Comparison of ENCODE assay signal across 17 mouse cellular contexts in the genomic region with DNA sequence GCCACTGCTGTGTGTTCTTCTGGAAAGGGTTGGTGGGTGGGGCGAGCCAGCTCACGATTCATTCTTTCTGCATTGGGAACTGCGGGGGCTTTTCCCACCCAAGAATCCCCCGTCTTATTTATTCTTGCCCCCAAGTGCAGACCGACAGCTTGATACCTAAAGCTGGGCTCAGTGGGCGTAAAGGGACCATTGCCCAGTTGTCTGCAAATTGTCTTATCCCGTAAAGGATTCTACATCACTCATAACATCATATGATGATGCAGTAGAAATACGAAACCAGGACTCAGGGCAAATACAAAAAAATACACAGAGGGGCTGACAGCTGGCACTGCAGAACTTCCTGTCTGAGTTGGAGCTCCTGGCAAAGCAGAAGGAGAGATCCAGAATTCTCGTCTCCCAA.
DNase-seq lines count a peak whose midpoint lies in the region; ATAC-seq lines count a peak whose summit lies in the region.
"Had no signal": no experiment of that assay in that cellular context is flagged by ENCODE, and none has a peak within 500 bp of the region (broad histone marks: within the 10 kb centered on the region; RNA-seq: fewer than 3 reads in every experiment).

No protein-coding gene starts in this region.

- no peak for DNase-seq in forebrain, embryonic 11.5 days (ENCODE audit: low spot score)
- DNase-seq in left cerebral cortex, postnatal 14 days (ENCODE audit: low spot score in 2 of 2) = peak; percentile 57 to 78
- no peak for DNase-seq in left cerebral cortex, adult 11 months (ENCODE audit: low spot score)
- peak; percentile 38 for DNase-seq in right cerebral cortex, postnatal 14 days
- DNase-seq in adrenal gland, postnatal 36 days = no peak
- DNase-seq: adrenal gland, adult 2 months; cerebellum, adult 9-10 months; embryo, embryonic 11 days; gastrocnemius, postnatal 36 days; lung, postnatal 10 days; thymus, postnatal 36 days had no signal

- H3K4me3 ChIP-seq in forebrain, embryonic 13.5 days = no peak overlapping the region
- no peak overlapping the region for H3K4me3 ChIP-seq in forebrain, embryonic 11.5 days (ENCODE audit: low read depth, low read length)
- no peak overlapping the region for H3K4me3 ChIP-seq in midbrain, embryonic 12.5 days
- H3K4me3 ChIP-seq: erythroblast, embryonic 14.5 days; heart, embryonic 13.5 days had no signal

- H3K4me1 ChIP-seq in forebrain, embryonic 13.5 days = peaks cover 76% of the 10 kb centered on the region
- H3K4me1 ChIP-seq in forebrain, embryonic 11.5 days (replicated peaks; ENCODE audit: control insufficient read depth, insufficient read depth, low read length) = peaks cover 24% of the 10 kb centered on the region
- peaks cover 78% of the 10 kb centered on the region for H3K4me1 ChIP-seq in midbrain, embryonic 12.5 days

- H3K4me2 ChIP-seq in forebrain, embryonic 13.5 days = no peak overlapping the region
- no peak overlapping the region for H3K4me2 ChIP-seq in forebrain, embryonic 11.5 days (ENCODE audit: low read depth, low read length, severe bottlenecking)
- H3K4me2 ChIP-seq in midbrain, embryonic 12.5 days (replicated peaks) = no peak overlapping the region
- H3K4me2 ChIP-seq: heart, embryonic 13.5 days had no signal

- no peaks in the 10 kb centered on the region for H3K9me3 ChIP-seq in forebrain, embryonic 13.5 days (replicated peaks)
- H3K9me3 ChIP-seq in forebrain, embryonic 11.5 days (ENCODE audit: control insufficient read depth, low read length) = no peaks in the 10 kb centered on the region
- H3K9me3 ChIP-seq in midbrain, embryonic 12.5 days = no peaks in the 10 kb centered on the region
- H3K9me3 ChIP-seq: heart, embryonic 13.5 days had no signal

- ATAC-seq in forebrain, embryonic 13.5 days = no peak
- no peak for ATAC-seq in forebrain, embryonic 11.5 days (replicated peaks; ENCODE audit: low FRiP score)
- ATAC-seq in midbrain, embryonic 12.5 days (ENCODE audit: low FRiP score, low read depth) = no peak
- no peak for ATAC-seq in megakaryocyte-erythroid progenitor cell, adult 5-6 weeks (replicated peaks; ENCODE audit: low FRiP score, low TSS enrichment, poor library complexity, severe bottlenecking)

- WGBS in forebrain, embryonic 13.5 days = 87% methylated on average over 9 of the region's 9 CpGs
- 89% methylated on average over 9 of the region's 9 CpGs for WGBS in forebrain, embryonic 11.5 days
- WGBS in midbrain, embryonic 12.5 days = 86% methylated on average over 9 of the region's 9 CpGs

- no peaks in the 10 kb centered on the region for H3K27me3 ChIP-seq in forebrain, embryonic 13.5 days
- peaks cover 2% of the 10 kb centered on the region for H3K27me3 ChIP-seq in forebrain, embryonic 11.5 days (ENCODE audit: control insufficient read depth, insufficient read depth, low read length)
- H3K27me3 ChIP-seq in midbrain, embryonic 12.5 days = peaks cover 53% of the 10 kb centered on the region

- no peak overlapping the region for H3K9ac ChIP-seq in forebrain, embryonic 13.5 days
- no peak overlapping the region for H3K9ac ChIP-seq in forebrain, embryonic 11.5 days (ENCODE audit: low read length)
- no peak overlapping the region for H3K9ac ChIP-seq in midbrain, embryonic 12.5 days (replicated peaks)
- H3K9ac ChIP-seq: heart, embryonic 13.5 days; liver, embryonic 14.5 days had no signal

- H3K36me3 ChIP-seq in forebrain, embryonic 13.5 days (ENCODE audit: poor library complexity, severe bottlenecking) = no peaks in the 10 kb centered on the region
- no peaks in the 10 kb centered on the region for H3K36me3 ChIP-seq in forebrain, embryonic 11.5 days (ENCODE audit: control insufficient read depth, insufficient read depth, low read length)
- no peaks in the 10 kb centered on the region for H3K36me3 ChIP-seq in midbrain, embryonic 12.5 days
- H3K36me3 ChIP-seq: heart, embryonic 13.5 days had no signal

- H3K27ac ChIP-seq in forebrain, embryonic 13.5 days = peak overlapping the region; percentile 68
- H3K27ac ChIP-seq in forebrain, embryonic 11.5 days (ENCODE audit: low read depth, low read length) = no peak overlapping the region
- peak overlapping the region; percentile 65; the same call in 1 of the 2 replicates for H3K27ac ChIP-seq in midbrain, embryonic 12.5 days (replicated peaks)
- H3K27ac ChIP-seq: liver, embryonic 14.5 days had no signal

- intact Hi-C loops in left cerebral cortex, postnatal 14 days (cut with DNase I) = loop anchor here (5.0 kb wide), 1 partner anchor 41 kb away; no protein-coding TSS in a partner anchor

Comparison
In these comparisons a context has a peak if more than half of its experiments do, and no peak if none do; other contexts are left out.
1. DNase-seq: peak in left cerebral cortex, postnatal 14 days (2 of 2) and right cerebral cortex, postnatal 14 days (single experiment); none in forebrain, embryonic 11.5 days (single experiment), left cerebral cortex, adult 11 months (single experiment) and adrenal gland, postnatal 36 days (0 of 2).